Mouse (Mus musculus): ENCODE measurements around the gene Ndfip2. TPM values are rescaled to one million over a fixed set of nuclear protein-coding genes. Genes with fewer than 3 reads are reported as not detected.

Ndfip2 gene
- total and polyA plus RNA-seq, 3 experiments: 13.7 to 26.3 TPM; not detected in 1

- Histone ChIP-seq H3K9ac (ENCODE audit: control insufficient read depth, low read depth, low read length, poor library complexity, severe bottlenecking) (no peak overlapping the region), H3K4me3 (ENCODE audit: control insufficient read depth in 1 of 2, insufficient read depth in 1 of 2, low read depth in 2 of 2, low read length in 2 of 2) (no peak overlapping the region), H3K4me1 (ENCODE audit: control insufficient read depth in 1 of 2, insufficient read depth in 2 of 2, low read length in 2 of 2) (no peaks in the 10 kb centered on the region), H3K9me3 (replicated peaks; ENCODE audit: insufficient read depth, low read length) (no peaks in the 10 kb centered on the region), H3K79me2 (ENCODE audit: control insufficient read depth, insufficient read depth, low read length, poor library complexity) (no peaks in the 10 kb centered on the region), H3K36me3 (ENCODE audit: control insufficient read depth in 1 of 2, insufficient read depth in 2 of 2, low read length in 2 of 2) (no peaks in the 10 kb centered on the region), H3K27me3 (ENCODE audit: control insufficient read depth in 1 of 2, insufficient read depth in 2 of 2, low read length in 2 of 2) (no peaks in the 10 kb centered on the region), H3K27ac (ENCODE audit: control insufficient read depth, low read depth, low read length) (no peak overlapping the region)
- no peak for DNase-seq (ENCODE audit: low read depth, low spot score)
- TF ChIP-seq MEF2A (IDR thresholded peaks at IDR 0.05; ENCODE audit: extremely low read depth, insufficient replicate concordance, low read depth, low read length, poor library complexity, severe bottlenecking) (no peak), HCFC1 (IDR thresholded peaks at IDR 0.05; ENCODE audit: low read depth, low read length) (no peak), GABPA (IDR thresholded peaks at IDR 0.05; ENCODE audit: low read depth, low read length) (no peak), RAD21 (IDR thresholded peaks at IDR 0.05; ENCODE audit: low read depth, low read length) (no peak), USF1 (IDR thresholded peaks at IDR 0.05; ENCODE audit: low read depth, low read length) (no peak), UBTF (IDR thresholded peaks at IDR 0.05; ENCODE audit: borderline replicate concordance, insufficient read depth, low read depth, low read length) (no peak), ZMIZ1 (IDR thresholded peaks at IDR 0.05; ENCODE audit: low read depth, low read length) (no peak), CHD1 (IDR thresholded peaks at IDR 0.05; ENCODE audit: low read depth, low read length) (no peak), POLR2AphosphoS5 (IDR thresholded peaks at IDR 0.05; ENCODE audit: borderline replicate concordance, low read depth, low read length) (no peak), KAT2A (conservative IDR thresholded peaks at IDR 0.05; ENCODE audit: low read depth, low read length) (no peak), MYC (IDR thresholded peaks at IDR 0.05; ENCODE audit: low read depth, low read length) (no peak), CHD2 (IDR thresholded peaks at IDR 0.05; ENCODE audit: low read length) (no peak), NELFE (IDR thresholded peaks at IDR 0.05; ENCODE audit: low read depth, low read length) (no peak), MAX (IDR thresholded peaks at IDR 0.05; ENCODE audit: low read length) (no peak)
Measured at GRCm38 (mm10) chr14:105312366-105312765, 54.0 kb downstream of the Ndfip2 start.

GRCm38 (mm10) chr14:105312944-105313343 lies 54.6 kb downstream of the Ndfip2 start:
- no peak overlapping the region for H3K9ac ChIP-seq (ENCODE audit: control insufficient read depth, low read depth, low read length, poor library complexity, severe bottlenecking)
- no peaks in the 10 kb centered on the region for H3K36me3 ChIP-seq (ENCODE audit: control insufficient read depth in 1 of 2, insufficient read depth in 2 of 2, low read length in 2 of 2)
- H3K4me3 ChIP-seq (ENCODE audit: control insufficient read depth in 1 of 2, insufficient read depth in 1 of 2, low read depth in 2 of 2, low read length in 2 of 2): no peak overlapping the region
- H3K27ac ChIP-seq (ENCODE audit: control insufficient read depth, low read depth, low read length): no peak overlapping the region
- H3K9me3 ChIP-seq (replicated peaks; ENCODE audit: insufficient read depth, low read length): no peaks in the 10 kb centered on the region
- no peaks in the 10 kb centered on the region for H3K27me3 ChIP-seq (ENCODE audit: control insufficient read depth in 1 of 2, insufficient read depth in 2 of 2, low read length in 2 of 2)
- H3K4me1 ChIP-seq (ENCODE audit: control insufficient read depth in 1 of 2, insufficient read depth in 2 of 2, low read length in 2 of 2): no peaks in the 10 kb centered on the region
- TF ChIP-seq HCFC1 (IDR thresholded peaks at IDR 0.05; ENCODE audit: low read depth, low read length): no peak
- no peak for TF ChIP-seq POLR2AphosphoS2 (IDR thresholded peaks at IDR 0.05; ENCODE audit: low read length)
- no peak for TF ChIP-seq GATA1 (IDR thresholded peaks at IDR 0.05; ENCODE audit: low read depth, low read length)
- TF ChIP-seq MXI1 (IDR thresholded peaks at IDR 0.05; ENCODE audit: low read depth, low read length): no peak
- TF ChIP-seq TAL1 (IDR thresholded peaks at IDR 0.05; ENCODE audit: low read length): no peak
- TF ChIP-seq RAD21 (IDR thresholded peaks at IDR 0.05; ENCODE audit: low read depth, low read length): no peak
- no peak for TF ChIP-seq MYC (IDR thresholded peaks at IDR 0.05; ENCODE audit: low read depth, low read length)
- TF ChIP-seq KAT2A (conservative IDR thresholded peaks at IDR 0.05; ENCODE audit: low read depth, low read length): no peak
- no peak for TF ChIP-seq MAFK (IDR thresholded peaks at IDR 0.05; ENCODE audit: borderline replicate concordance, low read depth, low read length)
- no peak for TF ChIP-seq SMC3 (IDR thresholded peaks at IDR 0.05; ENCODE audit: low read depth, low read length)
- no peak for TF ChIP-seq POLR2AphosphoS5 (IDR thresholded peaks at IDR 0.05; ENCODE audit: borderline replicate concordance, low read depth, low read length)
- no peak for TF ChIP-seq ZKSCAN1 (IDR thresholded peaks at IDR 0.05; ENCODE audit: low read depth, low read length)
- no peak for TF ChIP-seq ZMIZ1 (IDR thresholded peaks at IDR 0.05; ENCODE audit: low read depth, low read length)
- TF ChIP-seq RCOR1 (IDR thresholded peaks at IDR 0.05; ENCODE audit: low read depth, low read length): no peak
- TF ChIP-seq EP300 (IDR thresholded peaks at IDR 0.05; ENCODE audit: low read depth in 1 of 2, low read length in 2 of 2): no peak
- TF ChIP-seq JUND (IDR thresholded peaks at IDR 0.05; ENCODE audit: low read depth, low read length): no peak
- no peak for TF ChIP-seq MEF2A (IDR thresholded peaks at IDR 0.05; ENCODE audit: extremely low read depth, insufficient replicate concordance, low read depth, low read length, poor library complexity, severe bottlenecking)
- no peak for TF ChIP-seq TBP (IDR thresholded peaks at IDR 0.05; ENCODE audit: low read depth, low read length)
- TF ChIP-seq TCF12 (IDR thresholded peaks at IDR 0.05; ENCODE audit: low read depth, low read length): no peak
- DNase-seq (ENCODE audit: low read depth, low spot score): no peak
- H3K79me2 ChIP-seq (ENCODE audit: control insufficient read depth, insufficient read depth, low read length, poor library complexity): no peaks in the 10 kb centered on the region
